Mouse (Mus musculus) kidney, embryonic 15.5 days (tissue): Measurements from ENCODE around the gene Eda. TPM values are rescaled to one million over a fixed set of nuclear protein-coding genes. Genes with fewer than 3 reads are reported as not detected.

ENCODE experiments used
- ATAC-seq: fragments of 200-750 bp; cut with Nextera tagmentation; replicated peaks from 2 replicates; pipeline ENCODE4 v1.8.0; 2017; ENCODE audit warnings: moderate TSS enrichment; ENCODE audit not compliant: low FRiP score
- H3K27ac ChIP-seq: fragments of 300-500 bp; sonication (generic); 2 replicates; pipeline ENCODE4 v1.5.1; 2015; ENCODE audit warnings: mild to moderate bottlenecking, inconsistent platforms
- H3K27me3 ChIP-seq: fragments of 300-500 bp; sonication (generic); 2 replicates; pipeline ENCODE4 v1.6.1; 2015; ENCODE audit warnings: inconsistent platforms
- H3K36me3 ChIP-seq: fragments of 300-500 bp; sonication (generic); 2 replicates; pipeline ENCODE4 v1.6.1; 2015; ENCODE audit warnings: inconsistent platforms
- H3K4me1 ChIP-seq: fragments of 300-500 bp; sonication (generic); 2 replicates; pipeline ENCODE4 v1.6.1; 2015; ENCODE audit warnings: inconsistent platforms
- H3K4me2 ChIP-seq: fragments of 300-500 bp; sonication (generic); 2 replicates; pipeline ENCODE4 v1.6.1; 2015; ENCODE audit warnings: moderate library complexity, mild to moderate bottlenecking, inconsistent platforms
- H3K4me3 ChIP-seq: fragments of 300-500 bp; sonication (generic); replicated peaks from 2 replicates; pipeline ENCODE4 v1.5.1; 2015; ENCODE audit warnings: mild to moderate bottlenecking, inconsistent platforms
- H3K9ac ChIP-seq: fragments of 300-500 bp; sonication (generic); 2 replicates; pipeline ENCODE4 v1.6.1; 2015; ENCODE audit warnings: mild to moderate bottlenecking, inconsistent platforms
- H3K9me3 ChIP-seq: fragments of 300-500 bp; sonication (generic); replicated peaks from 2 replicates; pipeline ENCODE4 v1.6.1; 2016; ENCODE audit warnings: inconsistent platforms
- WGBS: fragments of 180-500 bp; shearing (Covaris S2); methylation state at CpG from one replicate; pipeline ENCODE4 v1.1.7; 2015; ENCODE audit warnings: mixed read lengths; 5-methylcytosine and 5-hydroxymethylcytosine counted together
- polyA plus RNA-seq: library from polyadenylated mRNA; unstranded; fragments of >200 nt; fragmentation: Nextera tagmentation; extraction: Ambion mirVana; gene quantifications from 2 replicates; pipeline ENCODE4 v1.2.1, GENCODE M21; 2015

Gene Eda
- polyA plus RNA-seq, 1 experiment from 2014 or later, result 1.8 TPM

DNA sequence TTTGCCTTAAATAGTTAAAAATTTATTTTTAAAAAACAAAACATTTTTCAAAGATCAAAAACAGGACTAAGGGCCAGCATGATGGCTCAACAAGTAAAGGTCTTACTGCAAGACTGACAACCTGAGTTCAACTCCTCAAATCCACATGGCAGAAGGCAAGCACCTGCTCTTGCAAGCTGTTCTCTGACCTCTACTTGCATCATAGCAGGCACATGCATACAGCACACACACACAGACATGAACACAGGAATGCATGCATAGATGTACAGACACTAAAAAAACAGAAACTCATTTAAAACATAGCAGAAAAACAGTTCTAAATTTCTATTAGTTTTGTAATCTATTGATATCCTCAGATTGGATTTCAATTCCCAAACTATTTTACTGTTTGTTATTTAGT, 338.2 kb downstream of the Eda start:
- Histone ChIP-seq H3K36me3 (no peaks in the 10 kb centered on the region), H3K27me3 (no peaks in the 10 kb centered on the region; the same call in 1 of the 2 replicates), H3K9ac (no peak overlapping the region), H3K27ac (no peak overlapping the region), H3K4me1 (no peaks in the 10 kb centered on the region), H3K4me2 (no peak overlapping the region), H3K9me3 (no peaks in the 10 kb centered on the region), H3K4me3 (no peak overlapping the region)
- no peak for ATAC-seq

DNA sequence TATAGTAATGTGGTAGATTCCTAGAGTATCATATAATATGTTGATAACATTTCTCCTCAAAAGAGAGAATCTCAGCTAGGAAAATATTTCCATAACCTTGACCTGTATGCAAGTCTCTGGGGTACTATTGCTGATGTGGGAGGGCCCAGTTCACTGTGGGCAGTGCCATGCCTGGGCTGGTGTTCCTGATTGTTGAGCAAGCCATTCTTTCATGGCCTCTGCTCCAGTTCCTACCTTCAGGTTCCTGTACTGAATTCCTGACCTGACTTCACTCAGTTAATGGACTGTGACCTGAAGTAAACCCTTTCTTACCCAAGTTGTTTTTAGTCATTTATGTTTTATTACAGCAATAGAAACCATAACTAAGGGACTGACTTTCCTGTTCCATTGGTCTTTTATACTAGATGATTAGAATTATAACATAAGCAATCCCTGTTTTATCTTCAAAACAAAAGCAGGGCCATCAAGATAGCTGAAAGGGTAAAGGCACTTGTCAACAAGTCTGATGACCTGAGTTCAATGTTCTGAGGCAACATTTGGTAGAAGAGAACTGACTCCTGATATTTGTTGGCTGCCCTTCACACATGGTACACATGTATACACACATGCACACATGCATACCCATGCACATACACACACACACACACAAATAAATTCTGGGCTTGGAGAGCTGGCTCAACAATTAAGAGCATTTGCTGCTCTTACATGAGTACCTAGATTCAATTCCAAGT, 338.9 kb downstream of the Eda start:
- H3K36me3 ChIP-seq, result no peaks in the 10 kb centered on the region
- no peaks in the 10 kb centered on the region; the same call in 1 of the 2 replicates for H3K27me3 ChIP-seq
- no peak for ATAC-seq
- H3K4me3 ChIP-seq, result no peak overlapping the region
- no peaks in the 10 kb centered on the region for H3K9me3 ChIP-seq
- H3K4me2 ChIP-seq, result no peak overlapping the region
- H3K4me1 ChIP-seq, result no peaks in the 10 kb centered on the region
- no peak overlapping the region for H3K9ac ChIP-seq
- no peak overlapping the region for H3K27ac ChIP-seq

DNA sequence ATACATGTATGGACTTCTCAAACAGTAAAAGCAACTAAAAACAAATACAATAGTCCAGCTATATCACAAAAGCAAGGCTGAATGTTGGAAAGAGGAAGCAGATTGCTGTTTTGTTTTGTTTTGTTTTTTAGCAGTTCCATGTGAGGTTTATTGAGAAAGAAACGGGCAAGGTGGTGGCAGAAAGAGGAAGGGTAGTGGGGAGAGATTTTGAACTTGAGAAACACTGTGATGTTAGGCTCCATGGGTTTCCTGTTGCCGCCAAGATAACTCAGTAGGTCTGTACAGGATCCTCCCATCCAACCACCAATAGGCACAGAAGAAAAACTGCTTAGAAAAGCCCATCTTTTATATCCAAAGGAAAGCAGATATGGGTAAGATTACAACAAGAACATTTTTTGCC, 365.3 kb downstream of the Eda start:
- Histone ChIP-seq H3K4me2 (no peak overlapping the region), H3K4me1 (no peaks in the 10 kb centered on the region), H3K27me3 (peaks cover 15% of the 10 kb centered on the region), H3K9me3 (no peaks in the 10 kb centered on the region), H3K36me3 (no peaks in the 10 kb centered on the region), H3K27ac (no peak overlapping the region), H3K4me3 (no peak overlapping the region), H3K9ac (no peak overlapping the region)
- no peak for ATAC-seq
- WGBS, result 73% methylated on average over 2 of the region's 2 CpGs

DNA sequence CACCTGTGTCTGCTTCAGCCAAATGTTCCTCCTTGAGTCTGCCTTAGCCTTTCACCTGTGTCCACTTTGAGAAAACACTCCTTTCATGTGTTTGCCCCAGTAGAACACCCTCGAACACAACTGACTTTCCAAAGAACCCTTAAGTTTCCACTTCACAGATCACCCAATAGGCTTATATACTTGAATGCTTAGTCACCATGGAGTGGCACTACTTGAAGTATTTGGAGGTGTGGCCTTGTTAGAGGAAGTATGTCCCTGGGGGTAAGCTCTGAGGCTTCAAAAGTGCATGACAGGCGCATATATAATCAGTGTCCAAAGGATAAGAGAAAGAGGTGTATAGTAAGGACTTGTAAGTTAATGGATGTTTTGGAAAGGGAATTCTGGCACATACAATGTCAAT, 369.0 kb downstream of the Eda start:
- Histone ChIP-seq H3K36me3 (no peaks in the 10 kb centered on the region), H3K9ac (no peak overlapping the region), H3K4me2 (no peak overlapping the region), H3K4me3 (no peak overlapping the region), H3K4me1 (no peaks in the 10 kb centered on the region), H3K27me3 (peaks cover 15% of the 10 kb centered on the region), H3K9me3 (no peaks in the 10 kb centered on the region), H3K27ac (no peak overlapping the region)
- WGBS, result 81% methylated on average over 2 of the region's 2 CpGs
- no peak for ATAC-seq

DNA sequence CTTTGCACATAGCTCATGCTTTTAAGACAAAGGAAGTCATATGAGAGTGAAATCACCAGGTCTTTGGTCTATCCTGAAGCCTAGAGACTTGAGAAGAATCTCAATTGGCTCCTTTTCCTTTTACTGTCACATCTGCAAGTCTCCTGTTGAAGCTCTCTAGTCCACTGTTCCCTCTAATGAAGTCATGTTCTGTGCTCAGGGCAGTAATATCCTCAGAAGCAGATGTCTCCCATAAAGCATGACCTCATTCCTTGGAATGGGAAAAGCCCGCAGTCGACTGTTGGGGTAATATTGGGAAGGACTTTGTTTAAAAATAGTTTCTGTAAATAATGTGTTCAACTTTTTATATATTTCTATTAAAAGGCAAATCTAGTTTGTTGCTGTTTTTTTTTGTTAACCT, 381.6 kb downstream of the Eda start:
- Histone ChIP-seq H3K36me3 (no peaks in the 10 kb centered on the region), H3K4me1 (no peaks in the 10 kb centered on the region), H3K9me3 (no peaks in the 10 kb centered on the region), H3K4me3 (no peak overlapping the region), H3K9ac (no peak overlapping the region), H3K27me3 (peaks cover 22% of the 10 kb centered on the region), H3K27ac (no peak overlapping the region), H3K4me2 (no peak overlapping the region)
- ATAC-seq, result no peak
- WGBS, result 77% methylated on average over 2 of the region's 2 CpGs

DNA sequence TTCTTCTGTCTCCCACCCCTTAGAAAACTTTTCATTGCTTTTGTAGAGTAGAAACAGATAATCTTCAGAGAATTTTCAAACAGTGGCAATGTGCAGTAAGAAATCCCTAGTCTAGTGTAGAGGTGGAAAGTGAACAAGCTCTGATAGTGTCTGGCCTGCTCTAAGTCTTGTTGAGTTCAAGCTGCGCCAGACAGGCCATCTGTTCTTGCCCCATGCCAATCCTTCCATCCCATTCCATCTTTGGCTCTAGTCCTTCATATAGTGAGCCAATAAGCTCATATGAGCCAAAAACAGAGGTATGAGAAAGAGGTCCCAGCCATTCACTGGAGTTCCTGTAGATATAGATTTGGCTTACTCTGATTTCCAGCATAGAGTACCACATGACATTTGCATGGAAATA, 414.5 kb downstream of the Eda start:
- H3K36me3 ChIP-seq, result no peaks in the 10 kb centered on the region
- no peaks in the 10 kb centered on the region for H3K4me1 ChIP-seq
- 96% methylated on average over 1 of the region's 1 CpGs for WGBS

DNA sequence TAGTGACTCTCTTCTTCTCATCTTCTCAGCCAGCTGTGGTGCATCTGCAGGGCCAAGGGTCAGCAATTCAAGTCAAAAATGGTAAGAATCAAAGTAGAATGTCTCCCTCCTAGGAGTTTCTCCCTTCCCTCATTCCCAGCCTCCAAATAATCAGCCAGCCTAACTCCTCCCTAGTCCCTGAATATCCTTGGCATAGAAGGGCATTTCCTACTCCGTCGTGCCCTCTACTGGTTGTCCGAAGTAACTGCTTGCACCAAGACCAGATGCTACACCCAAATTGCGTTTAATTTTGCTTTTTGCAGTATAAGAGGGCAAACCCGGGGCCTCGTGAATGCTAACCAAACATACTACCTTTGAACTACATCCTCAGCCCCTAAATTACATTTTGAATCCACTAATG, 416.9 kb downstream of the Eda start:
- no peaks in the 10 kb centered on the region for H3K9me3 ChIP-seq
- peaks cover 47% of the 10 kb centered on the region for H3K27me3 ChIP-seq
- 32% methylated on average over 6 of the region's 6 CpGs for WGBS
- H3K4me2 ChIP-seq, result no peak overlapping the region
- ATAC-seq, result no peak
- H3K4me1 ChIP-seq, result no peaks in the 10 kb centered on the region
- H3K9ac ChIP-seq, result no peak overlapping the region
- H3K4me3 ChIP-seq, result no peak overlapping the region
- H3K27ac ChIP-seq, result no peak overlapping the region
- H3K36me3 ChIP-seq, result no peaks in the 10 kb centered on the region

More for the DNA sequence above, 414.5 kb downstream of the Eda start:
- H3K27ac ChIP-seq, result no peak overlapping the region
- no peak overlapping the region for H3K9ac ChIP-seq
- no peaks in the 10 kb centered on the region for H3K9me3 ChIP-seq
- H3K4me2 ChIP-seq, result no peak overlapping the region
- no peak for ATAC-seq
- H3K4me3 ChIP-seq, result no peak overlapping the region
- peaks cover 31% of the 10 kb centered on the region for H3K27me3 ChIP-seq

DNA sequence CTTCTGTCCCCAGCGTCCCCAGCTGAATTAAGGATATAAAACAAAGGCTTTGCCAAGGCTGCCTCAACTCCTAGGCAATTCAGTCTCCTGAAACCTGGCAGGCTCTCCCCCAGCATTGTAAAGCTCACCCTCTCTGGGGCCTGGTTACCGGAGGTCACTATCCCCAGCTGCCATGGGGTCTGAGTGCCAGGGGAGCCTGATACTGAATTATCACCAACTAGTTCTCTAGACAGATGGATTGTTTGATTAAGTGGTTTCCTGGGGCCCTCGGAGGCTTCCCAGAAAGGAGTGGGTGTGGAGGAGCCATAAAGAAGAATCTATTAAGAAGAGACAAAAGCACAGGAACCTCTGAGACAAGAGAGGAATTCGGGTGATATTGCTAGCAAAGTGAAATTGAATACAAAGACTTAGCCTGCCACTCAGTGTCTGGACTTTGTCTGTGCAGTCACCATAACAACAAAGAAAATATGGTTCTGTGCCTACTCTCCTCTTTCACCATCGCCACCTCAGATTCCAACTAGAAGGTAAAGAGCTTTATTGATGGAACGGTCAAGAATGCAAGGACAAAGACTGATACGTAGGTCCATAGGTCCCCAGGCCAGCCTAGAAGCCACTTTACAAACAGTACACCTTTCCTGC, 418.9 kb downstream of the Eda start:
- Histone ChIP-seq H3K36me3 (no peaks in the 10 kb centered on the region), H3K9me3 (no peaks in the 10 kb centered on the region), H3K4me1 (no peaks in the 10 kb centered on the region), H3K4me2 (no peak overlapping the region), H3K27me3 (peaks cover 55% of the 10 kb centered on the region), H3K4me3 (no peak overlapping the region), H3K27ac (no peak overlapping the region), H3K9ac (no peak overlapping the region)
- 60% methylated on average over 7 of the region's 7 CpGs for WGBS
- no peak for ATAC-seq

DNA sequence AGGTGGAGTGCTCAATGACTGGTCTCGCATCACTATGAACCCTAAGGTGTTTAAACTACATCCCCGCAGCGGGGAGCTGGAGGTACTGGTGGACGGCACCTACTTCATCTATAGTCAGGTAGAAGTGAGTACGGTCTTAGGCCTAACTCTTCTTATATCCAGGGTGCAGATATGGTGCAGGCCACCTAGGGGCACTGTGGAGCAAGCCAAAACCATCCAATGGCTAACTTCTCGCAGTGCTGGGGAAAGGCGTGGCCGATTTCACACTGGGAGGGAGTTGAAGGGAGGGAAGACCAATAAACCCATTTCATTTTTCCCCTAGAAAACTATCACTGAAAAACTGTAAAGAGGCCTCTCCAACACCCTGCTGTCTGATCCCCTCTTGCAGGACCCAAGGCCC, 419.6 kb downstream of the Eda start:
- no peak overlapping the region for H3K4me3 ChIP-seq
- no peaks in the 10 kb centered on the region for H3K4me1 ChIP-seq
- no peak for ATAC-seq
- H3K27me3 ChIP-seq, result peaks cover 56% of the 10 kb centered on the region
- H3K27ac ChIP-seq, result no peak overlapping the region
- no peak overlapping the region for H3K9ac ChIP-seq
- H3K9me3 ChIP-seq, result no peaks in the 10 kb centered on the region
- 82% methylated on average over 8 of the region's 8 CpGs for WGBS
- H3K36me3 ChIP-seq, result no peaks in the 10 kb centered on the region
- no peak overlapping the region for H3K4me2 ChIP-seq

DNA sequence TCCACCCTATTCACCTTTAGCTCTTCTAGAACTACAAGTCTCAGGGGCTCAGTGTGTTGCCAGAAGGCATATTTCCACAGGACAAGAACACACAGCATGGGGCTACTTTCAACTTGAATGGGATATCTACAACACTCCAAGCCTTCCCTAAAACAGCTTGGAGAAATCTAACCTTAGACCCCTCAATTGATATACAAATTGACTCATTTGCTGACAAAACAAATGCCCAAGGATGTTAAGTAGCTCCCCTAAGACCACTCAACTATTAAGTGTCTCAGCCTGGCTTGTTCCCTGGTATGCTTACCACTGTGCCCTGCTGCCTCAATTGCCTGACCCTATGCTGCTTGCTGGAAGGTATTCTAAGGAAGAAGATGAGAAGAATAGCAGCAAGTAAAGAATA, 425.5 kb downstream of the Eda start:
- Histone ChIP-seq H3K27me3 (peaks cover 34% of the 10 kb centered on the region), H3K9me3 (no peaks in the 10 kb centered on the region), H3K9ac (no peak overlapping the region), H3K36me3 (no peaks in the 10 kb centered on the region), H3K4me1 (no peaks in the 10 kb centered on the region), H3K4me3 (no peak overlapping the region), H3K27ac (no peak overlapping the region), H3K4me2 (no peak overlapping the region)
- no peak for ATAC-seq

DNA sequence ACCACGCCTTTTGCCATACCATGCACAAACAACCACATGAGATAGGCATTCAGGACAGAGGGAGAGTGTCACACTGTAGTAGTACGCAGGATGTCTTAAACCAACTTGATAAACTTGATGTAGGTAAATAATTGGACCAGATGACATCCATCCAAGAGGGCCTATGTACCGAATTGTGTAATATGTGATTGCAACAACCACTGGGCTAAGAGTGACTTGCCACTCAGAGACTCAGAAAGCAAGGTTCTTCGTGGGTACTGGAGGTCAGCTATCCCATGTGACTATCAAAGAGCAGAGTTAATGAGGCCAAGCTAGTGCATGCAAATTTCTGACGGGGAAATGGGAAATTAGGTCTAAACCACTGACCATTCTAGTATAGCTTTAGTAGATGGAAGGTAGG, 426.3 kb downstream of the Eda start:
- Histone ChIP-seq H3K4me3 (no peak overlapping the region), H3K36me3 (no peaks in the 10 kb centered on the region), H3K27me3 (peaks cover 32% of the 10 kb centered on the region), H3K4me2 (no peak overlapping the region), H3K9ac (no peak overlapping the region), H3K9me3 (no peaks in the 10 kb centered on the region), H3K27ac (no peak overlapping the region), H3K4me1 (no peaks in the 10 kb centered on the region)
- 83% methylated on average over 5 of the region's 5 CpGs for WGBS
- no peak for ATAC-seq

DNA sequence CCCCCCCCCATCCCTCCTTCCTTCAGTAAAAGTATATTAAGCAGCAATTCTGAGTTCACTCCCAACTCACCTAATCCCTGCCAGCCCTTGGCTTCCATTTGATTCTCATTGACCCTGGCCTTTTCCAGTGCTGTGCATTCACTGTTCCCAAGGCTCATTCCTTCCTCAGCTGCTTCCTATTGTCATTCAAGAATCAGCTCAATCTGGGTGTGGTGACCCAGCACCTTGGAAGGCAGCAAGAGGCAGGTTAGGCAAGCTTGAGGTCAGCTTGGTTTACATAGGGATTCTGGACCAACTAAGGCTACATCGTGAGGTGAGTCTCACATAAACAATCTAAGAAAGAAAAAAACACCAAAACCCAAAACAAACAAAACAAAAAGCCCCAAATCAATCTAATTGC, 433.8 kb downstream of the Eda start:
- ATAC-seq, result no peak
- Histone ChIP-seq H3K9me3 (no peaks in the 10 kb centered on the region), H3K4me2 (no peak overlapping the region), H3K4me3 (no peak overlapping the region), H3K36me3 (no peaks in the 10 kb centered on the region), H3K27me3 (peaks cover 8% of the 10 kb centered on the region; the same call in 1 of the 2 replicates), H3K9ac (no peak overlapping the region), H3K27ac (no peak overlapping the region), H3K4me1 (no peaks in the 10 kb centered on the region)
- WGBS, result 75% methylated on average over 1 of the region's 1 CpGs

DNA sequence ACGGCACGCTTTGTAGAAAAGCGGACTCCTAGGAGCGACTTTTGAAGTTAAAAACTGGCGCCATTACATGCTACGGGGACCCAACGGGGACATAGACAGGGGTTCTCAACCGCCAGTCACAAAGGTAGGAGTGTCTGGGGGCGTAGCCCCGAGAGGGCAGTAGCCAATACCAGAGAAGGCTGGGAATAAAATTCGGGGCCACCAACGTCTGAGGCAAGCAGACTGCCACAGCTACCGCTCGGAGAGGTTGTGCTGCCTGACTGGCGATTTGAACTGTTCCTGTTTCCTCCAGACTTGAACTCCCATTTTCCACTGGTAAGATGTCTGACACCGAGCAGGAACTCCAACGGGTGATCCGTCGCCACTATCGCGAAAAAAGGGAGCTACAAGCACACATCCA, 453.3 kb downstream of the Eda start, which contains the start of gene Otud6a:
TSS of gene Otud6a (plus strand) at position 321 of the 400 bp plus-strand sequence.
- Histone ChIP-seq H3K36me3 (no peaks in the 10 kb centered on the region), H3K4me1 (no peaks in the 10 kb centered on the region), H3K4me3 (no peak within 1 kb of the TSS), H3K4me2 (no peak within 1 kb of the TSS), H3K9me3 (no peaks in the 10 kb centered on the region), H3K27ac (no peak within 1 kb of the TSS), H3K27me3 (peaks cover 17% of the 10 kb centered on the region), H3K9ac (no peak within 1 kb of the TSS)
- no peak for ATAC-seq
- 89% methylated on average over 21 of the region's 21 CpGs for WGBS
